Mouse (Mus musculus) spleen, adult 2 months (tissue): ENCODE measurements around the gene Crtap.

Source experiments
- CTCF ChIP-seq: fragments of 200-500 bp; IDR thresholded peaks from 2 replicates; pipeline ENCODE4 v1.5.1; 2011; ENCODE audit warnings: mild to moderate bottlenecking, inconsistent platforms; ENCODE audit not compliant: insufficient read depth, insufficient read length, insufficient replicate concordance; ENCODE audit errors: extremely low read depth
- POLR2A ChIP-seq: fragments of 200-500 bp; IDR thresholded peaks from 2 replicates; pipeline ENCODE4 v1.6.1; 2011; ENCODE audit warnings: low read depth, low read length, inconsistent platforms

- no peak for TF ChIP-seq POLR2A
- TF ChIP-seq CTCF: no peak
Measured at GRCm38 (mm10) chr9:114379871-114380270, 10.6 kb downstream of the Crtap start.
